Mouse (Mus musculus): ENCODE data around the gene Srms.
A peak's percentile ranks its signal among the peaks of the same experiment; 100 is the strongest.

Gene Srms

DNA sequence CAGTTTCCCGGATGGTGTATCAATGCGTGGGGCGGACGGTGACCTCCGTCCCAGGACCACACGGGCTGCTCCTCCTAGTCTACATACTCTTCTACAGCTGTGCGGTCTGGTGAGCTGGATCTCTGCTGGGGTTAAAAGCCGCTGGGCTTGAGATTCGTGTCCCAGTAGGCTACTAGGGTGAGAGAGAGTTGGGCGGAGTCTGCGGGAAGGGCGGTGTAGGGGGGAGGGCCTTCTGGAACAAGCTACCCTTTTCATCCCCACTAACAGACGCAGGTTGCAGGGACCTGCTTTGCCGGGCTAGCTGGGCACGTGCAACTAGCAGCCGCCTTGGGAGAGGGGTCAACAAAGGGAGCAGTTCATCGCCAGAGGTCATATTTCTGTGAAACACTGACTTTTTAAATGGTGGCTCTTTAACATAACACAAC, at the start of gene Srms:
Gene Srms, minus strand, starts transcription at position 165 of the 425 bp plus-strand sequence.
- DNase-seq = peak; percentile 86

DNA sequence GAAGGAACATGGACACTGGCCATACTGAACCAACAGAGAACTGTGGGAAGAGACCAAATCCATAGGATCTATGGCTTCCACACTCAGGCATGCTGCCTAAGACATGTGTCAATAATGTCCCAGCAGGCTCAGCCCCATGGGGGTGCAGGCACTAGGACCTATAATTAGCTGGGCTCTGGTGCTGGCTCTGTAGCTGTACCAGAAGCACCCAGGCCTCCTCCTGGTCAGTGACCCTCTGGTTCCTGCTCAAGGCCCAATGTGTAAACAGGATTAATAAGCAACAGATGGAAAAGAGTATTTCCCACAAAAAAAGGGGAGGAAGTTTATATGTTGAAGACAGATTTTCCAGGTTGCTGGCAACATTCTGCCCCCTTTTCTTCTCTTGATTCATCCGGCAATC, 40.3 kb upstream of the Srms start:
- DNase-seq = no peak

DNA sequence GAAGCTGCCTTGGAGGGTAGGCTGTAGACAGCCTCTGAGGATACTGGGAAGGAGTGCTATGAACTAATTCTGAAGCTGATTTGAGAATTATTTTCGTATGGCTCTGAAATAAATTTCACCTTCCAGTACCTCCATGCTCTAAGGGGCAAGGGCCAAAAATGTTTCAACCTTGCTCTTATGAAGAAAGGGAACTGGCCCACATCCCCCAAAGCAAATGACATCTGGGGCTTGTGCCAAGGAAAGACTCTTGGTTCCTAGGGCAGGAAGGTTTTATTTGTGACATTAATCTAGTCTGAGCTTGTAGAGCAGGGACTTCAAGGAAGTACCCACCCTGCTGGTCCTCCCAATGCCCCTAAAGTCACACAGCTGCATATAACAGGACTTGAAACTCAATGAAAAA, 38.9 kb upstream of the Srms start:
- DNase-seq = no peak

DNA sequence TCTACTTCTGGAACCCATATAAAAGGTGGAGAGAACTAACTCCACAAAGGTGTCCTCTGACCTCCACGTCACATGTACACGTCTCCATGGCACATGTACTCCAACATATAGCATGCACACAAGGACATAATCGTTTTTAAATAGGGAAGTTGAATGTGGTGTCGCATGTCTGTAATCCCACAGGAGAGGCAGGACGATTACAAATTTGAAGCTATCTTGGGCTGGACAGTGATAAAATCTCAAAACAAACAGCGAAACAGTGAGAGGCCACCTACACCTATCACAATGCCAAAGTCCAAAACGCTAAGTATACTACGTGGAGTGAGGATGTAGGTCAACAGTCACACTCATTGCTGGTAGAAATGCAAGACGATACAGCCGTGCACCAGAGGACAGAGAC, 36.2 kb upstream of the Srms start:
- no peak for DNase-seq

DNA sequence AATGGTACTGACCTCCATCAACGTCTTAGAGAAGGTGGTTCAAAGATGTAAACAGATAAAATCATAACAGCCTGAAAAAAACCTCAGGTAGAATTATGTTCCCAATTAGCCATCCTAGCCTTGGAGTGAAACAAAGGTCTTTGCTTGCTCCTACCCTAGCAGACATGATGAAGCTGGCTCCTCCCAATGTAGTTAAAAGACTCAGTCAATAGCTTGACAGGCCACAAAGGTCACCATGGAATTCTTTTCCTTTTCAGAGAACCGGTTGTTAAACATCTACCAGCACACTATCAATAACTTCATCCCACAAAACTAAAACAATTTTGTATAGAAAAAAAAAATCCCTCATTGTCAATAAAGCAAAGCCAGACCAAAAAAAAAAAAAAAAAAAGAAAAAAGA, 32.0 kb upstream of the Srms start:
- DNase-seq = no peak

DNA sequence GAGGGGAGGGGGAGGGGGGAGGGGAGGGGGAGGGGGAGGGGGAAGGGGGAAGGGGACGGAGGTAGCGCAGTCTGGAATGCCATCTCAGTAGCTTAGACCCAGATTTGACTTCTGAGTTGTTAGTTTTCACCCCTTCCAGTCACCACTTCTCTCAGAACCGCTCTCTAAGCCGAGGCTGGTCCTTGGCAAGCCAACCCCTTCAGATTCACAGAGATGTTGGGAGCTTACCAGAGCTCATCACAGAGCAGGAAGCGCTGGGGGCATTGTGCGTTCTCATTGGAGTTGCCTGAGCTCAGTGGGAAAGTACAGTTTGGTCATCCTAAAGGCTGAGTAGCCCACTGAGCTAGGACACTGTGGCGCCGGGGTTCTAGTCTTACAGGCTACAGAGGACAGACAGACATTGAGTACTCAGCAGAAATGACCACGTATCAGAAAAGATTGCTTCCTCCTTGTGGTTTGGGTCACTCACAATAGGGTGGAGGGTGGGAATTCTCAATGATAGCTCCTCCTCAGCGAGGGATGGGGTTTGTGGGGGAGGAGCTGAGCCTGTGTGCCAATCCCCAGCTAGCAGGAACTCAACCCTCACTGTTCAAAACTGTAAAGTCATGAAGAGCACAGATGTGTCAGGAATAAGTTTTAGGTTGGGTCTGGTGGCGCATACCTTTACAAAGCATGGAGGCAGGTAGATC, 30.9 kb upstream of the Srms start:
- peak; percentile 72 for DNase-seq

DNA sequence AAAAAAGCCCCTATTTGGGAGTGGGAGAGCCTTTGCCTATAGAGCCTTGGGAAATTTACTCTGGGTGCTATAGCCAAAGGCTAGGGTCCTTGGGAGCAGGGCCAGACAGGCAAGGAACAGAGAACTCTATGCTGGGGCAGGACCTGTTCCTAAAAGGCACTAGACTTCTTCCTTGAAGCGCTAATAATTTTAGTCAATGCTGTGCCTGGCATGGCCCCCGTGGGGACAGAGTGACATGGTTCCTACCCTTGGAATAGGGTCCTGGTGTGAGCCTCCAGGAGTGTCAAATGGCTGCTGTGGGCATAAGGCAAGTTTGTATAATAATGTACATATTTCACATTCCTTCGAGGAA, 29.3 kb upstream of the Srms start:
- DNase-seq = no peak

DNA sequence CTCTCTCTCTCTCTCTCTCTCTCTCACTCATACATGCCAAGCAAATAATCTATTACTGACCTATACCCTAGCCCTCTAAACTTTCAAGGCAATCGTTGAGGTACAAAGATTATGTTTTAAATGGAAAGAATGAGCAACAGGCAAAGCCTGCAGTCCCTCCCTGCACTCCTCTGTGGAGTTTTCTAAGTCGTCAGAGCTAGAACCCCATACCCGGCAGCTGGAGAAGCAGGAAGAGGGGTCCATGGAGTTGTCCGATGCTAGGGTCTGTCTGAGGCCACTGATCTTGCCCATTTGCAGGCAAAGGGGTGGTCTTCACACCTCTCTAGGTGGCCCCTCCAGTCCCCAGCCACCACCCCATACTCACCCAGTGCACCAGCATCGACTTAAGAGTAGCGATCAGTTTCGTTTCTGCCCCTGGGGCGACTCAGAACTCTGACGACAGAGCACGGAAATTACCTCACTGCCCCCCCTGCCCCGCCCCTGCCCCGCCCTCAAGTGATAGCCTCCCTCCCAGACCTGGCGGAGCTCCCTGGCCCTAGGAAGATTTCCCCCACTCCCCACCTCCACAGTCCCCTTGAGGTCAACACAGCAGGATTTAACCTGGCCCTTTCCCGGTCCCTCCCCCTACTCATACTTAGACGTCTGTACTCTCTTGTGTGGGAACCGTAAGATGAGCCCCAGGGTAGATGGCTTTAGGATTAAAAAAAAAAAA, 28.8 kb upstream of the Srms start, which contains the start of gene Helz2:
Gene Helz2, minus strand, starts transcription at position 426 of the 712 bp plus-strand sequence.
- peak; percentile 79 for DNase-seq

DNA sequence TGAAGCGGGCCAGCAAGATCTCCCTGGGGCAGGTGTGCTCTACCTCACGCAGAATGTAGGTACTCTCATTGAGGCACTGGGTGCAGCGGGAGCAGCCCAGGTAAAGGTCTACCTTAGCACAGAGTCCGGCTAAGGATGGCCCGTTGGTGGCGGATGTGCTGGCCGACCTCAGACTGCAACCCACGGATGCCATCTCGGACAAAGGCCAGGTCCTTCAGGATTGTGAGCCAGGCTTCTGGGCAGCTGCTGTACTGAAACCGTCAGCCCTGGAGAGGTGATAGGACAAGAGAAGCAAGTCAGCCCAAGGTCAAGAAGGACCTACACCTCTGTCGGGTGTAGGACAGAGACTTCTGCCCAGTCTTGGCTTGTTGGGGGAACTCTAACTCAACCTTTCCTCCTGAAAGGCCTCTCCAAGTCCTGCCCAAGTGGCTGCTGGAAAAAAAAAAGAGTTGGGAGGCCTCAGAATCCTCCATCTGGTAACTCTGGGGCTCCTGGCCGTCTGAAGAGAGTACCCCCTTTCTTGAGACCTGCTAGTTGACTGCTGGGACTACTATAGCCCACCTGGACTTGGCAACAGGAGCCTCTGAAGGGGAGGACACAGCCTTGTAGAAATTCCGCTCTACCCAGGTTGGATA, 27.9 kb upstream of the Srms start:
- no peak for DNase-seq

DNA sequence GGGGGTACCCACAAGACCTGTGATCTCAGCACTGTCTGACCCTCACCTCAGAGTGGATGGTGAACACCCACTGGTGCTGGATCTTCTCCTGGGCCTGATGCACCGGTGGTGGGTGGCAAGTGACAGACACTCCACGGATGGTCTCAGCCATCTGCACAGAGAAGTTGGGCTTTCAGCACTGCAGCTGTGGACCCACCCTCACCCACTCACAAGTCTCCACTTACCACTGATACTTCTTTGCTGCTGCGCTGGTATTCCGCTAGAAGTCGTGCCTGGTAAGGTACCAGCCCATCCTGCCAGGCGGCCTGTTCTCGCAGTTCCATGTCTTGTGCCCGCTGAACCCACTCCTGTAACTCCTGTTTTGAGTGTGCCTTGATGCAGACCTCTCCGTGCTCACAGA, 26.3 kb upstream of the Srms start:
- no peak for DNase-seq

DNA sequence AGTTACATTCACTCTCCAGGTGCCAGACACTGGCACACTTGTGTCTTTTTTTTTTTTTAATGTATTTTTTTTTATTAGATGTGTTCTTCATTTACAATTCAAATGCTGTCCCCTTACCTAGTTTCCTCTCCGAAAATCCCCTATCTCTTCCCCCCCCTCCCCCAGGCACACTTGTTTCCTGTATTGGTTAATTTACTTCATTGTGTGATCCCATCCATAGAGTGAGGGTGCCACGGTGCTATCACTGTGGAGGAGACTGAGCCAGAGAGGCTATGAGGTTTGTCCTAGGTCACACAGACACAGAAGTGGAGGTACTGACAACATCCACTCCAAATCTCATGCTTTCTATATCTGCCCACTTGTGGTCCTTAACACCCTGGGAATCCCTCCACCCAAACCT, 25.9 kb upstream of the Srms start:
- no peak for DNase-seq

DNA sequence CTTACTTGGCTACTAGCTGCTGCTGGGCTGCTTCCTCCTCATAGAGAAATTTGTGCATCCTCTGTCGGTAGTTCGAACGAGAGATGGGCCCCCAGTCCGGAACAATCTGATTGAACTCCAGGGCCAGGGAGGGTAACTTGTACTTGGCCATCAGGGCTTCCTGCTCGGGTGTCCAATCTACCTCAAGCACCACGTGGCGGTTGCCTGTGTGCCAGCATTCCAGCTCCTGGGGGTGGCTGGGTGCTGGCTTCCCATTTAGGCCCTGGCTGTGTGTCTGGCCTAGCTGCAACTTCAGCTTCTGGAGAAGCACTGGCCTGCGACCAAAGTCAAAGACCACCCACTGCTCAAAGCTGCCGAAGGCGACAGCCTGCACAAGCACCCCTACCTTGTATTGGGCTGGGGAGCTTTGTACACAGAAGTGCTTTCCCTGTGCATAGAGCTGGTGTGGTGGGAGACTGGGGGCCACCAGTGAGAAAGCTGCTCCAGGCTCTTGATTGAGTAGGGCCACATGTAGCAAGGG, 25.2 kb upstream of the Srms start:
- DNase-seq = no peak

DNA sequence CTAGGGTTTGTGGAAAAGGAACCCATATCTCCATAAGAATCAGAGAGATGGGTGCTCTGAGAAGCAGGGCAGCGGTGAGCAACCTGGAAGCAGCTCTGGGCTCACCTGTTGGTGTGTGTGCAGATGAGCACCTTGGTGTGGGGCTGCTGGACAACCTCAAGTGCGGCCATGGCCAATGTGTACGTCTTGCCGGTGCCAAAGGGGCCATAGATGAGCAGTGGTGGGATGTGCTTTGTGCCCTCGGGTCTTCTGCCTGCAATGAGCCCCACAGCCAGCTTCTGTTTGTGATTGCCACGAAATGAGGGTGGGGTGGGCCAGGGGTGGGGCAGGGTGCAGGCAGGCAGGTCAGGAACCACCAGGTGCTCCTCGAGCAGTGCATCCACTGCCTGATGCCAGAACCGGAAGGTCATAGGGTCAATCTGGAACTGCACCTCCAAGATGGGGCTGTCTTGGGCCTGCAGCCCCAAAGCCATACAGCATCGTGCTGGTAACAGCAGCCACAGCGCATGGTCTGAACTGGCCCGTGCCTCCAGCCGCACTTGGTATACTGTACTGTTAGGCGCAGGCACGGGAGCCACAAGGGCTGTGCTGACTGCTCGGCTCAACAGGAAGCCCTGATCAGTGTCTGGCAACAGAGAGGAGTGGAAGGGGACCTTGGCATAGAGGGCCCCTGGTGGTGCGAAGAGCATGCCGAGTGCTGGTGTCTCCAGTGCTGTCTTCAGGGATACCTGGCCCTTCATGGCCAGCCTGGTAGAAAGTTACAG, 24.4 kb upstream of the Srms start:
- no peak for DNase-seq

DNA sequence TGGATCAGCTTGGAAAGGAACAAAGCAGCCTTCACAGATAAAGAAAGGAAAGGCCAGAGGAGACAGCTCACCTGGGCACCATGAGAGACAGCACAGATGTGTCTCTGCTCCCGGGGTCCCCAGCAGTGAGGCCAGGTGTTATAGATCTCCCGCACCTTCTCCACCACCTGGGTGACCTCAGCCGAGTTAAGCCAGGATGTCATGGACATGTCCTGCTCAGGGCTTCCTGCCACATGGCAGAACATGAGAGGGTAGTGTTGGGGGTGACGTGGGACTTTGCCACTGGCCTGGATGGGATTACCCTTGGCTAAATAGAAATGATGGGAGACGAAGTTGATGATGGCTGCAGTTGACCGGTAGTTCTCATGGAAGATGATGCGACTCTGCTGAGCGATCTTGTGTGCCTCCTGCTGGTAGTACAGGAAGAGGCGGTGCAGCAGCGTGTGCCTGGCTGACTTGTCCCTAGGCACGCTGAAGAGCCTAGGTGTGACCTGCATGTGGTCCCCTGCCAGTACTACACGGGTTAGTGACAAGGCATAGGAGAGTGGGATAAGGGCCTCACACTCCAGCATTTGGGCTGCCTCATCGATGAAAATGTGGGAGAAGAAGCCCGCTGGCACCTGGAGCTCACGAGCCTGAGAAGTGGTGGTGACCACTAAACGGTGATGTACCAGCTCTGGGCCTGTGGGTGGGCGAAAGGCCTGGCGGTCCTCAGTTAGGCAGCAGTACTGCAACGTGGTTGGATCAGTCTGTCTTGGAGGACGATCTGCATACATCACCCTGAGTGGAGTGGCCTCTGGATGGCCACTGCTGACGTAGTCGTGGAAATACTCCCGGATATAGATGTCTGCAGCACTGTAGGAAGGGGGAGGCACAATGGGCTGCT, 22.9 kb upstream of the Srms start:
- DNase-seq = peak; percentile 49

DNA sequence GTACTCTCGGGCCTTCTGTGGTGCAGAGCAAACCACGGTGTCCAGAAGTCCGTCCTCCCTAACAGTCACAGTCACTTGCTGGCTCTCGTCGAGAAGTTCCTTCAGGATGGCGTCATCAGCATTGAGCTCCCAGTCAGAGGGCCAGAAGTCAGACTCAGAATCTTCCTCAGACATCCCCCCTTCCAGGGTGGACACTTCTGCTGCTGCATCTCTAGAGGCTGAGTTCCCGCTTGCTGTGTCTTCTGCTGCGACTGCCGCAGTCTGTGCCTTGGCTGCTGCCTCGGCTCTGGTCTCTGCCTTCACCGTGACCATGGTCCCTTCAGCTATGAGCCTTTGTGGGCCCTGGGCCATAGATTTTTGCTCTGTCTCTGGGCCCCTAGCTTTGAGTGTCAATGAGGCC, 21.7 kb upstream of the Srms start:
- no peak for DNase-seq

DNA sequence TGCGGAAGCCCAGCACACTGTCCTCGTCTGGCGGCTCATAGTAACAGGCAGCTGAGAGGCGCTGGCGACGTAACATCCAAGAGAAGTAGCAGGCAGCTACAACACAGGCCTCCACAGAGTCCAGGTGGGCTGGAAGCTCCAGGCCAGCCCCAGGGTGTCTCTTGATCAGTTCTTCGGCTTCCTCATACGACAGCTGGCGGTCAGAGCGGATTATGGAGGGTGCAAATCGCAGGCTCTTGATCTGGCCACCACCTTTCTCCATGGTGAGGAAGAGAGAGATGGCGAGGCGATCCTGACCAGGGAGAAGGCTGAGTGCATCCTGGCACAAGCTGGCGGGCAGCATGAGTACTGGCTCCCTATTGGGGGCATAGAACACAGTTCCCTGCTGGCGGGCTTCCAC, 20.5 kb upstream of the Srms start:
- DNase-seq = no peak

DNA sequence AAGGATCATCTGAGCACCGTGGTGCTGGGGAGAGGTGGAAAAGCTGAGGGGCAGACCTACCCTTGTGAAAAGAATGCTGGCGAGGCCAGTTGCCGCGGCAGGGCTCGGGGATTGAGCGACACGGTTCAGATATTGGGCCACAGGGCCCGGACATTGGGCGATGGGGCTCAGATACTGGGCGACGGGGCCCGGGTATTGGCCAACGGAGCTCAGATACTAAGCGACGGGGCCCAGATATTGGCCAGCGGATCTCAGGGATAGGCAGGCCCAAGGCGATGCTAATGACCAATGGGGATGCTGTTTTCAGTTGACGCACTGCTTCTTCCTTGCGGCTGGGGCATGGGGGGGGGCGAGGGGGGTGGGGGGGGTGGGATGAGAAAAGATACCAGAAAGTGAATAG, 18.2 kb upstream of the Srms start:
- DNase-seq = no peak

DNA sequence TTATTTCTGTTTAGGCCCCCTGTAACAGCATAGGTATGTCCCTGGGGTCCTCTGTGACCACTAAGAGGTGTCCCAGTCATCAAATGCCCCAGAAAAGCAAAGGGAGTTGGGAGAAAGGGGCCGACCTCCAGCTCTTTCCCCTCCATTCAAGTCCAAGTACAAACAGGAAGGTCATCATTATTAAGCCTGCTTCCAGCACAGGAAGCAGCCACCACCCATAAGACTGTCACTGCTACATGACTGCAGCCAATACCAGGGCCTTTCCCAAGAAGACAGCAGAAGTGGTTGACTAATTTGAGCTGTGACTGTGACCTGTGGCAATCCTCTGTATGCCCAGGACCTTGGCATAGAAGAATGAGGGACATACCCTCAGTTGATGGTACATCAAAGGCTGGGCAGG, 15.3 kb upstream of the Srms start:
- DNase-seq = peak; percentile 69

DNA sequence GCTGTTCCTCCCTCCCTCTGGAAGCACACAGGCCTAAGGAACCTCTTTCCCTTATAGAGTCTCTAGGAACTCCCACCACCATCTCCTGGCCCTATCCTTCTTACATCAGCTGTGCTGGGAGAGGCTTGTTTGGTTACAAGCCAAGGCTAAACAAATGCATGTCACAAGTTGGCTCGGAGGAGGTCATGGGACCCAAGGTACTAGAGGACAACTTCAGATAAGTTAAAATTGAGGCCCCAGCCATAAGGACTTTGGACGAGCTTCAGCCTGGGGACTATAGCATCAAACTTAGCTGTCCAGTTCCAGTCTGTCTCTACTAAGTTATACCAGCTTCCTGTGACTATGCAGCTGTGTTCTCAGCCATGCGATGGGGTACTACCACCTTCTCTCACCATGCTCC, 14.1 kb upstream of the Srms start:
- no peak for DNase-seq

DNA sequence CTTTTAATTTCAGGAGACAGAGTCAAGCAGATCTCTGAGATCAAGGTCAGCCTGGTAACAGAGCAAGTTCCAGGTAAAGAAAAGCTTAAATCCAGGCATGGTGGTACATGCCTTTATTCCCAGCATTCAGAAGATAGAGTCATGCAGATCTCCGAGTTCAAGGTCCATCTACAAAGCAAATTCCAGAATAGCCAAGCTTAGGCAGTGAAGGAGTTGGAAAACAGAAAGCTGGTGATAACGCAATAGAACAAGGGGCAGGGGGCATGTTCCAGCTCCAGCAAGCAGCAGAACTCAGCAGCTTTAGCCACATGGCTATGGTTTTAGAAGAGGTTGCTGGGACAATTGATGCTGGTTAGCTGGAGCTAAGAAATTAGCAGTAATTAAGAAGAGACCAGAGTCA, 12.0 kb upstream of the Srms start:
- DNase-seq = no peak

DNA sequence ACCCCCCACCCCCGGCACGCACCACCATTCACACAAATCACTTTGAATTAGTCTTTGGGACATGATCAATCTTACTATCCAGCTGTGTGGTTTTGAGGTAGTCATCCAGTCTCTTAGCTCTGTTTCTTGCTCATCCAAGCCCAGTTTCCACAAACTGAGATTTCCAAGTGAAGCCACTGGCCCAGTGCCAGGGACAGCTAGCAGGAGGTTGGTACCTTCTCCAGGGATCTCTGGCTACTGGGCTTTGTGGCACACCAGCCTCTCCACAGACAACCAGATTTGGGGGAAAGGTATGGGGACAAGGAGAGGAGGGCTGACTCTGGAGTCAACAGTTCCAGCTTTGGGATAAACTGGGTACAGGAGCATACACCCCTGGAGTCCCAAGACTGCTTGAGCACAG, 7.4 kb upstream of the Srms start:
- DNase-seq = no peak

DNA sequence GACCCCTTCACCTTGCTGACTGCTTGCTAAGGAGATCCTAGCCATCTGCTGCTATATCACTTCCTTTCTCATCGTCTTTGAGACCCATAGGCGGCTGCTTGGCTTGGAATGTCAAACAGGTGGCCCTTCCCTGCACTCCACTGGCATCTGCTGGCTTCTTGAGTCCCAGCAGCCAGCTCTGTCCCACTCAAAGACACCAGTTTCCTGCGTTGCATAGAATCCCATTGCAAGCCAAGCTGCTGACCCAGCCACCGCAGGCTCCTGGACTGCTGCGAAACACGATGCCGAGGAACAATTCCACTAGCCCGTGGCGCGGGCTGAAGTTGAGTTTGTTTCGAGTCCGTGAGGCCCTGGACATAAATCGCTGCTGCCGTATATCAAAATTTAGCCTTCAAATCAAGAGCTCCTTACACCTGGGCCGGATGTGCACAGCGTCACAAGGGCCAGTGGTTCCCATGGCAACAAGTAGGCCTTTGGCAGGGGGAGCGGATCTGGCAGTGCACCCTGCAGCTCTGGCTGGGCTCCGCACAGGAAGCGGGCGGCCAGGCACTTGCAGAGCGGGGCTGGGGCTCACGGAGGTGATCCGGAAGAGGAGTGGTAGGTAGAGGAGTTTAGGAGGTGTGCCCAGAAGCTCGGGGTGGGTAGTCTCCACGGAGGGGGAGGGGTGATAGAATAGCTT, 6.7 kb upstream of the Srms start, which contains the start of gene Fndc11:
Gene Fndc11, plus strand, starts transcription at position 476 of the 679 bp plus-strand sequence.
- DNase-seq = peak; percentile 94
